Mouse (Mus musculus) right cerebral cortex, postnatal 10 days (tissue): ENCODE data around the gene Sept7.
A peak's percentile ranks its signal among the peaks of the same experiment; 100 is the strongest.
"Not testable (repeated sequence)": the region's sequence is repeated elsewhere in the genome, so short reads cannot be mapped to it uniquely, and the experiment has no call there.

ENCODE experiments used
- DNase-seq, 2 experiments: peaks; one replicate each; pipeline ENCODE4 v3.0.0; 2021; ENCODE audit warnings: low spot score in 2 of 2

Gene Sept7

DNA sequence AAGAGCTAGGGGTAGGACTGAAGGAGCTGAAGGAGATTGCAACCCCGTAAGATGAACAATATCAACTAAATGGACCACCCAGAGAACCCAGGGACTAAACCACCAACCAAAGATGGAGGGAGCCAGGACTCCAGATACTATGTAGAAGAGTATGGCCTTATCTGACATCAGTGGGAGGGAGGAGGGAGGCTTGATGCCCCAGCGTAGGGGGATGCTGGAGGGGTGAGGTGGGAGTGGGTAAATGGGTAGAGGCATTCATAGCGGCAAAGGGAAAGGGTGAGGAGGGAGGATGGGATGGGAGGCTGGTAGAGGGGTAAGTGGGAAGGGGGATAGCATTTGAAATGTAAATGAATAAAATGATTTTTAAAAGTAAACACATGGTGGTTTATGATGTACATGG is 8.2 kb downstream of the Sept7 start:
- DNase-seq = no peak

GRCm38 (mm10) chr9:25260979-25261378 is 8.7 kb downstream of the Sept7 start:
- DNase-seq = no peak

DNA sequence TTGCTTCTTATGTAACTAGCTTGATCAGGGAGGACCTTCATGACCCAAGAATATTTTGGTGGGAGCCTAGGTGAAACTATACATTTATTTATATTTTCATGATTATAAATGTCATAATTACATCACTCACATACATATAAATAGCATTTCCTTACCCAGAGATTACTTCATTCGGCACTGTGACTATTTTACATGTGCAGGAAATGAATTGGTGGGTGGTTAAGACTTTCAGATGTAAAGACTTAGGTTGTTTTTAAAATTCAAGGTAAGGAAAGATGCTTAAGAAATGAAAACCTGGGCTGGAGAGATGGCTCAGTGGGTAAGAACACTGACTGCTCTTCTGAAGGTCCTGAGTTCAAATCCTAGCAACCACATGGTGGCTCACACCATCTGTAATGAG is 9.8 kb downstream of the Sept7 start:
- DNase-seq = no peak

GRCm38 (mm10) chr9:25265795-25266194 is 13.6 kb downstream of the Sept7 start:
- DNase-seq = no peak

DNA sequence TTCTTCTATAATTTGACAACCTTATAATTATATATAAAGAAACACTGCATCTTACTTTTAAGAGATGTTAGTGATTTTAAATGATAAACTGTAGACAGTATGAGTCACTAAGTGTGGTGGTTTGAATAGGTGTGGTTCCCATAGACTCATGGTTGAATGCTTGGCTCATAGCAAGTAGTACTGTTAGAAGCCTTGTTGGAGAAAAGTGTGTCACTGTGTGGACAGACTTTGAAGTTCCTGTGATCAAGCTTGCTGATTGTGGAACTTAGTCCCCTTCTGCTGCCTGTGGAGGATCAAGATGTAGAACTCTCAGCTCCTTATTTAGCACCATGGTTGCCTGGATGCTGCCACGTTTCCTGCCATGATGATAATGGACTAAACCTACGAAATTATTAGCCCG is 14.9 kb downstream of the Sept7 start:
- no peak for DNase-seq

DNA sequence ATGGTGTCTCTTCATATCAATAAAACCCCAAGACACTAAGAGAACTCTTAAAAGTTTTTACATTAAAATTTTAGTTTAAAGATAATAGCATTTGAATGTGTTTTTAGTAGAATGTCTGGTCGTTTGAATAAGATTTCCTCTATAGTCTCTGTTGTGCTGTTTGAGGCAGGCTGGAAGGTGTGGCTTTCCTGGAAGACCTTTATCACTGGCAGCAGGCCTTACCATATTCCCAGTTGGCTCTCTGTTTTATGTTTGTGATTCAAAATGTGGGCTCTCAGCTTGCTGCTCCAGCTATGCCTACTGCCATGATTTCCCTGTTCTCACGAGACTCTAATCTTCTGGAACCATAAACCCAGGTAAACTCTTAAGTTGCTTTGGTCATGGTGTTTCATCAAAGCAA is 15.3 kb downstream of the Sept7 start:
- no peak for DNase-seq

DNA sequence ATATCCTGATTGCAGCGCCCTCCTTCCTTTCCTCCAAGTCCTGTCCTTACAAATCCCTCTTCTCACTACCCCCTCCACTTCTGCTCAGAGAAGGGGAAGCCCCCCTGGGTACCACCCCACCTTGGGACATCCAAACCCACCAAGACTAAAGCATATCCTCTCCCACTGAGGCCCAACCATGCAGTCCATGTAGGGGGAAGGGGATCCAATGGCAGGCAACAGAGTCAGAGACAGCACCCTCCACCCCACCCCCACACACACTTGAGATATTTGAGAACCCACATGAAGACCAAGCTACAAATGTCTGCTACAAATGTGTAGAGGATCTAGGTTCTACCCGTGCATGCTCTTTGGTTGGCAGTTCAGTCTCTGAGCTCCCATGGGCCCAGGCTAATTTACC is 19.7 kb downstream of the Sept7 start:
- DNase-seq = no peak

GRCm38 (mm10) chr9:25289796-25290195 is 37.6 kb downstream of the Sept7 start:
- no peak for DNase-seq

GRCm38 (mm10) chr9:25309505-25310182 is 57.4 kb downstream of the Sept7 start:
- peak in 1 of 2 experiments; percentile 26 for DNase-seq

- DNase-seq = no peak
These were observed 62.1 kb downstream of the Sept7 start for GRCm38 (mm10) chr9:25314304-25314703.

- DNase-seq = peak; percentile 82 to 85
These were observed 65.7 kb downstream of the Sept7 start for GRCm38 (mm10) chr9:25317827-25318505.

DNA sequence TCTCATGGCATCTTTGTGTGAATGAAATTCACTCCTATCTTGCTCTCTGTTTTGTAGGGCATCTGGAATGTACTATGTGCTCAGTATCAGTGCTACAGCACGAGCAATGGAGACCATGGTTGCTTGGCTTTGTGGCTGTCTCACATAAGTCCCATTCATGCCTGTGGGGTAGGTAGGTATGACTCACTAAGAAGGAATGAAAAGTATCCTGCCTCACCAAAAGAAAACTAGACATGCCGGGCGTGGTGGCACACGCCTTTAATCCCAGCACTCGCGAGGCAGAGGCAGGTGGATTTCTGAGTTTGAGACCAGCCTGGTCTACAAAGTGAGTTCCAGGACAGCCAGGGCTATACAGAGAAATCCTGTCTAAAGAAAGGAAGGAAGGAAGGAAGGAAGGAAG is 67.4 kb downstream of the Sept7 start:
- DNase-seq = not testable (repeated sequence)

DNA sequence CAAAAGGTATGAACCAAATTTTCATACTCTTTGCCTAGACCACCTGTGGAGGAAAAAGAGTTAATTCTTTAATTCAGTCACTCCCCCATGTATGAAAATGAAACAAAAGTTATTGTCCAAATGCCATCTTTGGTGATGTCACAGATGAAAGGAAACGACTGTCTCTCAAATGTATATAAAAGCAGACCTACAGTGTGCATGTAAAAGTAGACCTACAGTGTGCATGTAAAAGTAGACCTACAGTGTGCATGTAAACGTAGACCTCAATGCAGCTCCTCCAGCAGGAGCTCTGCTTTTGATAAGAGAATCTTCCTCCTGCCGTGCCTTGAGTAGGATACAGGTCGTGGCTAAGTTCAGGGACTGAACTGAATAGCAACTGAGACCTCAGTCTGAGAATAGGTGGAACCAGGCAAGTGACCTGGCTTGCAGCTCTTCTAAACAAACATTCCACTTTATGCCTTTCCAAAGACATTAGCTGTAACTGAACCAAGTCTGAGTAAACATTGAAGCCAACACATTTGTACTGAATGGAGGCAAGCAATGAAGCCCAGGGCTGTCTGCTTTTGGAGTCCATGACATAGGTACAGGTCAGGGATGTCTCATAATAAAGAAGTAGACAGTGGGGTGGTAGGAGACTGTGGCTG is 75.6 kb downstream of the Sept7 start:
- no peak for DNase-seq

DNA sequence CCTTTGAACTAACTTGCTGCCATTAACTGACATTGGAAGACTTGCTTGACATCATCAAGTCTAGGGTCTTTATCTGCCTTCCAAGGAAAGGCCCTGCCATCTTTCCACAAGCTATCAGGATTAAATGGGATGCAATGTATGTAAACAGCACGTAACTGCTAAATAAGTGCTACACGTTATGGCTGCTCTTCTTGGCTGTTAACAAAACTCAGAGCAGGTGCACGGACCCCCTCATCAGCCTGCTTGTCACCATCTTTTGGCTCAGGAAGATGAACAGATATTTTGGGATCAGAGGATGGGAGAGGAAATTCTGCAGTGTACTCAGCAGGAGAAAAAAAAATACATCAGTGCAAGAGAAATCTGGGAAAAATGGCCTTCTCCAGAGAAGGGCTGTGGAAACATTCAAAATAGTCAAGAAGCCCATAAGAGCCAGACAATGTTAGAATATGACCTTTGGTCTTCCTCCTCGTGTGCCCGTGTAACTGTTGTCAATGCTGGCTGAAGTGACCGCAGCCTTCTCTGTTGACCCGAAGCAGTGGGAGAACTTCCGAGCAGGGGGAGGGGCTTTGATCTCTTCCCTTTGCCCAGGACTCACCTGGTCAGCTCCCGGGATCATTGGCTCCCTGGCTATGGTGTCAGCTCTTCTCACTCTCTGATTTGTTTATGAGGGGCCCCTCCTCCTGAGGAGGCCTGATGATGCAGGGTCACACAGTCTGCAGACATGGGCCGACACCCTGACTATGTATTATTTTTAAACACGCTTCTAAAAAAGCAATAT is 76.9 kb downstream of the Sept7 start:
- peak in 1 of 2 experiments; percentile 54 for DNase-seq

DNA sequence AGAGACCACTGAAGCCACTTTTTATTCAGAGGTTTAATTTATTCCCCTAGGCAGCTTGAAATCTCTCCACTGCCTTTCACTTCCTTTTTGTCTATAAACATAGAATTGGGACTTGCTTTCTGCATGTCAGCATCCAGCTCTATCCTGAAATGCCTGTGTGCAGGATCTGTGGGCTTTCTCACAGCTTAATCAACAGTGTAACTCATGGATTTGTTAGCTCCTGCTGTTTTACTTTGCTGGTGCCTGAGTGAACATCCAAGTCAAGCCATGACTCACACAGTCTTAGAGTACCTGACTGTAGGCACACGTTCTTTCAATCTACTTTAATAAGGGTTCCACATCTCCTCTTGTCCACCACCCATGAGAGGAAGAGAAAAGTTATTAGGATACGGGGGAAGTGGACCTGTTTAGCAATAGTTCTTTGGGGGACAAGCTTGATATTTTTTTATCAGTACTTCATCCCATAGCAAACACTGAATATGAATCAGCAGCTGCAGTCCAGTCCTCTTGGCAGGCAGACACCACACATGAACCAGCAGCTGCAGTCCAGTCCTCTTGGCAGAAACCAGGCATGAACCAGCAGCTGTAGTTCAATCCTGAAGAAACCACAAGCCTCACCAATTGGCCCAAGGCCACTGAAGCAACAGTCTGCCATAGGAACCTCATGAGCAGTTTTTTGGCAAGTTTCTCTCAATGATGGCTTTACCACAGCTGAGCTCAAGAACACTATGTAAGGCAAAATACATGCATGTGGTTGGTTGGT is 85.4 kb downstream of the Sept7 start:
- DNase-seq = no peak

GRCm38 (mm10) chr9:25340412-25340811 is 88.2 kb downstream of the Sept7 start:
- DNase-seq = no peak

DNA sequence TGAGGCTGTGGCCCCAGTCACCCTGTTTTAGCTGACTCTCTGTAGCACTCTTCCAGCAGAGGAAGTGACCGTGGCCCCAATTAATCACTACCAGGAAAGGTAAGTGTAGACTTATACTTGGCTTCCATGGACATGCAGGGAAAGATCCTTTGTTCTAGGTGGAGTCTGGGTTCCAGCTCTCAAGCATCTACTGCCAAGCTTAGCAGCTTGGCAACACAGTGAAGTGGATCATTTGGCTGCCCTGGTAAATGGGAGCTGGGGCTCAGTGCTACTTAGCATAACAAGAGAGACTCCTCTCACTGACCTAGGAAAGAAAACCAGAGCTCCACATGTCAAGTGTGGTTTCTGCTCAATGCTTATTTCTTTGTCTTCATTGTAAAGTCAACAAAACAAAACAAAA is 101.5 kb downstream of the Sept7 start:
- peak in 1 of 2 experiments; percentile 51 for DNase-seq

GRCm38 (mm10) chr9:25355806-25356205 is 103.6 kb downstream of the Sept7 start:
- DNase-seq = peak; percentile 86 to 89

GRCm38 (mm10) chr9:25357589-25357988 is 105.3 kb downstream of the Sept7 start:
- no peak for DNase-seq

- DNase-seq = no peak
These were observed 105.8 kb downstream of the Sept7 start for GRCm38 (mm10) chr9:25358018-25358417.
